Mouse (Mus musculus): Measurements from ENCODE around the gene Grin3b.

GRCm38 (mm10) chr10:79937775-79938526, 32.6 kb upstream of the Grin3b start:
- TF ChIP-seq CTCF (IDR thresholded peaks at IDR 0.05; ENCODE audit: low read depth) (no peak), EP300 (IDR thresholded peaks at IDR 0.05; ENCODE audit: low read depth) (no peak)
